Mouse (Mus musculus): ENCODE measurements around the gene Kcns1.

The Kcns1 gene

GRCm38 (mm10) chr2:164173394-164173793 lies 2.5 kb upstream of the Kcns1 start:
- DNase-seq (ENCODE audit: low read depth, low spot score) = no peak

- no peak for DNase-seq (ENCODE audit: low read depth, low spot score)
These were observed 587 bp downstream of the Kcns1 start for GRCm38 (mm10) chr2:164170326-164170725.

GRCm38 (mm10) chr2:164168571-164168946 lies 2.4 kb downstream of the Kcns1 start:
- peak; percentile 9 for DNase-seq (ENCODE audit: low read depth, low spot score)

GRCm38 (mm10) chr2:164167752-164168570 lies 3.0 kb downstream of the Kcns1 start:
- no peak for DNase-seq (ENCODE audit: low read depth, low spot score)

GRCm38 (mm10) chr2:164164941-164165340 lies 6.0 kb downstream of the Kcns1 start:
- no peak for DNase-seq (ENCODE audit: low read depth, low spot score)

- DNase-seq (ENCODE audit: low read depth, low spot score) = no peak
These were observed 9.3 kb downstream of the Kcns1 start for GRCm38 (mm10) chr2:164161515-164162055.

- no peak for DNase-seq (ENCODE audit: low read depth, low spot score)
These were observed 12.1 kb downstream of the Kcns1 start for GRCm38 (mm10) chr2:164158838-164159237.

GRCm38 (mm10) chr2:164156158-164156557 lies 14.8 kb downstream of the Kcns1 start:
- no peak for DNase-seq (ENCODE audit: low read depth, low spot score)

- DNase-seq (ENCODE audit: low read depth, low spot score) = no peak
These were observed 16.9 kb downstream of the Kcns1 start for GRCm38 (mm10) chr2:164154007-164154406.

- no peak for DNase-seq (ENCODE audit: low read depth, low spot score)
These were observed 18.6 kb downstream of the Kcns1 start for GRCm38 (mm10) chr2:164152341-164152740.

- no peak for DNase-seq (ENCODE audit: low read depth, low spot score)
These were observed 20.7 kb downstream of the Kcns1 start for GRCm38 (mm10) chr2:164150086-164150760.

- DNase-seq (ENCODE audit: low read depth, low spot score) = no peak
These were observed 24.4 kb downstream of the Kcns1 start for GRCm38 (mm10) chr2:164146556-164146955.

GRCm38 (mm10) chr2:164144541-164144940 lies 26.4 kb downstream of the Kcns1 start:
- DNase-seq (ENCODE audit: low read depth, low spot score) = no peak

- no peak for DNase-seq (ENCODE audit: low read depth, low spot score)
These were observed 26.9 kb downstream of the Kcns1 start for GRCm38 (mm10) chr2:164144025-164144424.

- DNase-seq (ENCODE audit: low read depth, low spot score) = no peak
These were observed 28.9 kb downstream of the Kcns1 start for GRCm38 (mm10) chr2:164142021-164142420.

GRCm38 (mm10) chr2:164137754-164138153 lies 33.2 kb downstream of the Kcns1 start:
- no peak for DNase-seq (ENCODE audit: low read depth, low spot score)

- no peak for DNase-seq (ENCODE audit: low read depth, low spot score)
These were observed 34.5 kb downstream of the Kcns1 start for GRCm38 (mm10) chr2:164136393-164136792.

GRCm38 (mm10) chr2:164135367-164135766 lies 35.5 kb downstream of the Kcns1 start:
- DNase-seq (ENCODE audit: low read depth, low spot score) = no peak

- peak; percentile 31 for DNase-seq (ENCODE audit: low read depth, low spot score)
These were observed 36.4 kb downstream of the Kcns1 start for GRCm38 (mm10) chr2:164134563-164134962.

GRCm38 (mm10) chr2:164131586-164131985 lies 39.3 kb downstream of the Kcns1 start:
- no peak for DNase-seq (ENCODE audit: low read depth, low spot score)

- no peak for DNase-seq (ENCODE audit: low read depth, low spot score)
These were observed 42.1 kb downstream of the Kcns1 start for GRCm38 (mm10) chr2:164128576-164129411.

- DNase-seq (ENCODE audit: low read depth, low spot score) = no peak
These were observed 43.6 kb downstream of the Kcns1 start for GRCm38 (mm10) chr2:164127297-164127696.
